Mouse (Mus musculus): Measurements from ENCODE around the gene Hist1h4k. TPM values are rescaled to one million over a fixed set of nuclear protein-coding genes. Genes with fewer than 3 reads are reported as not detected.
A peak's percentile ranks its signal among the peaks of the same experiment; 100 is the strongest.
"Not testable (repeated sequence)": the region's sequence is repeated elsewhere in the genome, so short reads cannot be mapped to it uniquely, and the experiment has no call there.

Gene Hist1h4k
- total RNA-seq, 2 experiments from 2014 or later: 266 to 292 TPM

DNA sequence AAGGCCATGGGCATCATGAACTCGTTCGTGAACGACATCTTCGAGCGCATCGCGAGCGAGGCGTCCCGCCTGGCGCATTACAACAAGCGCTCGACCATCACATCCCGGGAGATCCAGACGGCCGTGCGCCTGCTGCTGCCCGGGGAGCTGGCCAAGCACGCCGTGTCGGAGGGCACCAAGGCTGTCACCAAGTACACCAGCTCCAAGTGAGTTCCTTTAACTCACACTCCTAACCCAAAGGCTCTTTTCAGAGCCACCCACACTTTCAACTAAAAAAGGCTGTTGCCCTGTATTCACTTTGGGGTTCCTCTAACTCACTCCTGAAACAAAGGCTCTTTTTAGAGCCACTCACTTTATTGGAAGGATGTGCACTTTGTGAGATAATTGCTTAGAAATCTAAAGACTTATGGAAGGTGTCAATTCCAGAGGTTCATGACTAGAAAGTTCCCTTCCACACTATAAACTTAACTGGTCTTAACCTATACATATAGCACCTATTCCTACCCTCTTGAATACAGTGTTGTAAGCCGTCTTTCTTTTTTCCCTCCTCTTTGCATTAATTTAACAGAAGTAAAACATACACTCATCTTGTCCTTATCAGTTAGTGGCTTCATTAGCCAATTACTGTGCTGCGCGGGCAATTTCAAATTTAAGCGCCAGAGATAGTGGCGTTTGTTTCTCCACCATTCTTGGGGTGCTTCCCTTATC lies 4.1 kb upstream of the Hist1h4k start:
- not testable (repeated sequence) for DNase-seq

- DNase-seq: peak; percentile 63 to 67
Measured at GRCm38 (mm10) chr13:21753524-21754285, 3.4 kb upstream of the Hist1h4k start, which contains the start of the genes Hist1h2ak and Hist1h2bn. Gene Hist1h2ak, minus strand, starts transcription at chr13:21753827. Gene Hist1h2bn, plus strand, starts transcription at chr13:21754123.

GRCm38 (mm10) chr13:21753051-21753523 lies 2.8 kb upstream of the Hist1h4k start:
- DNase-seq: no peak

DNA sequence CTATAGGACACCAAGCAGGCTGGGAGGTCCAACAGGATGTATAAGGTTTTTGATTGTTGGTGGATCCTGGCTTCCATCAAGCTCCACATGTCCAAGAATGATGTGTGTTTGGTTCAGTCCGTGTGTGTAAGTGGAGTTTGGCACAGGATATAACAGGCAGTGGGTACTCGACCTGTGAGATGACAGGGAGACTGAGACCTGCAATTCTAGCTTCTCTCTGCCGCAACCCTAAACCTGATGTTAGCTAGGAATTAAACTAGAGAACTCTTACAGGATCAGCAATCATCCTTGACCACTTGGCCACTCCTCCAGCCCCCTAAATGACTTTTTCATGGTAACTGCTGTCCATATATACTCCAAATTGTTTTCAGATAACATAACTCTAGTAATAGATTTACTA lies 2.1 kb upstream of the Hist1h4k start:
- DNase-seq: no peak

DNA sequence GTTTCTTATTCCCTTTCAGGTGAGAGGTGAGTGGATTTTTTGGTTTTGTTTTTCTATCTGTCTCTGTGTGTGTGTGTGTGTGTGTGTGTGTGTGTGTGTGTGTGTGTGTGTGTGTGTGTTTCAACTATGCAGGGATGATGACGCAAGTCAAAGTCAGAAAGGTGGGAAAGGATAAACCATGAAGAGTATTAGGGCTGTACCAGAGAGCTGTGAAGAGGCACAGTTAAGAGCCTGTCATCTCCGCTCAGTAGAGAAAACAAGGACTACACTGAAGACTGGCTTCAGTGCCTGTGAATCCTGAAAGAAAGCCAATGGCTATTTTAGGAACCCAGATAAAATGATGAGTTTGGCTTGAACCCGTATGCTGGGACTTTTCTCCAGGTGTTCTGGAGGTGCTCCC lies 1.5 kb upstream of the Hist1h4k start:
- DNase-seq: no peak

DNA sequence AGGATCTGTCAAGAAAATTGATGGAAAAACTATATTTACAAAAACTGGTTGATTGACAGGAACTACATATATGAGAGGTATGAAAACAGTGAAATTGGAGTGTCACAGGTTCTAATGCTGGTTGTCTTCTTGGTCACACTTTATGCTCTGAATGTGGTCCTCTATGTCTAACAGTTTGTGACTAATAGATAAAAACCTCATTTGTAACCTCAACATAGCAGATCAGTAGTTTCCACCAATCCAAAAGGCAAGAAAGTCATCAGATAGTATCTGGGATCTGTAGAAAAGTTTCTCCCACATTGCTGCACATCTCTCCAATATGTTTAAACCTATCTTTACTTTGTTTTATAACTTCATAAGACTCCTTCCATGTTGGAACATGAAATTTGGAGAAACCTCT lies 1.1 kb upstream of the Hist1h4k start:
- no peak for DNase-seq

- DNase-seq: no peak
Measured at GRCm38 (mm10) chr13:21749387-21750158, 732 bp downstream of the Hist1h4k start.

- DNase-seq: no peak
Measured at GRCm38 (mm10) chr13:21745006-21745405, 5.3 kb downstream of the Hist1h4k start.

DNA sequence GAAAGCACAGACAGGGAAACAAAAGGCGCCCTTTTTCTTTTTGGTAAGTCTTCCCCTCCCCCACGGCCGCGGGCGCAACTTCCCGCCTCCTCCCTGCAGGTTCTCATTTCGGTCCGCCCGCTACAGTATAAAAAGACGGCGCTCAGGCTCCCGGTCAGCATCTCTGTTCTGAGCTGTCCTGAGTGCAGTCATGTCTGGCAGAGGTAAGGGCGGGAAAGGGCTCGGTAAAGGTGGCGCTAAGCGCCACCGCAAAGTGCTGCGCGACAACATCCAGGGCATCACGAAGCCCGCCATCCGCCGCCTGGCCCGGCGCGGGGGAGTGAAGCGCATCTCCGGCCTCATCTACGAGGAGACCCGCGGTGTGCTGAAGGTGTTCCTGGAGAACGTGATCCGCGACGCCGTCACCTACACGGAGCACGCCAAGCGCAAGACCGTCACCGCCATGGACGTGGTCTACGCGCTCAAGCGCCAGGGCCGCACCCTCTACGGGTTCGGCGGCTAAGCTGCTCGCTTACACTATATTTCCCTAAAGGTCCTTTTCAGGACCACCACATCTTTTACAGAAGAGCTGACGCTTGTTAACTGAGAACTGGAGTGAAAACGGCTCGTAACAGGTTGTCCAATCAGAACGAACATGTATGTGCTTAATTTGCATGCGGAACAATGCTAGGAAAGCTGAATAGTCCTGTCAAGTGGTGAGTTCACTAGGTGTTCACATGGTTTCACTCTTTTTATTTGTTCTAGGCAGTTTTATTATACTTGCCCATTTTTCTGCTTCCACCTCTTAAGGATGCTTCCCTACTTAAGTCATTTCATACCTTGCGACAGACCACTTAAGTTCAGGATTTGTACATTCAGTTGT lies 15.2 kb downstream of the Hist1h4k start, which contains the start of gene Hist1h4j:
Hist1h4j (plus strand) TSS at position 159 of the 862 bp plus-strand sequence.
- DNase-seq: peak; percentile 69 to 71

GRCm38 (mm10) chr13:21734010-21734905 lies 16.0 kb downstream of the Hist1h4k start:
- peak; percentile 55 to 67 for DNase-seq

DNA sequence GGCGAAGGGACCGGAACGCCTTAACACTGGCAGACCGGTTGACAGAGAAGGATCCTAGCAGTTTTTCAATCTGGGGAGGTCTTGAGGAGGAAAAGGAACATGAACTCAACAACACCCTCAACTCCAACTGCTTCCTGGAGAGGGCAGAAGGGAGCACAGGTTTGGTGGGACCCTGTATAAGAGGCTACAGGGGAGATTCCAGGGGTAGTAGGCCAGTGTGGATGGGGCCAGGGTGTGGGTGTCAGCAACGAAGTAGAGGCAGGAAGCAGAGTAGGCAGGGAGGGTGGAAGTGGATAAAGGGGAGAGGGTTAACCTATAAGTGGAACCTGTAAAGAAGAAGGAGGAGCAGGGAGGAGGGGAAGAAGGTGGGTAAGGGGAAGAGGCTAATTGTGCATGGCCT lies 16.8 kb downstream of the Hist1h4k start:
- DNase-seq: no peak

DNA sequence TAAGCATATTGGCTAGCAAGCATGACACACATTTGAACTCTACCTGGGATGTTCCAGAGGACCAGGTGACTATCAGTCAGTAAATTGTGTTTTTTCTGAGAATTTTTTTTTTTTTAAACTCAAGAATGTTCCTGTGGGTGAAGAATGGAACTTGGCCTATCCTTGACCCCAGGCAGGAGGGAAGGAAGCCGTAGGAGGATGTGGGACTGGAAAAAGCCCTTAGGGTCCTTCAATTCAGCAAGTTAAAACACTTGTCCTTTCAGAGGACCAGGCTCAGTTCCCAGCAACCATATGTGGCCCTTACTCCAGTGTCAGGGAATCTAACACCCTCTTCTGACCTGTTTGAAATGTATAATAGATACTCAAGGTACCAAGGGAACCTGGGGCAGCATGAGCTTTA lies 20.8 kb downstream of the Hist1h4k start:
- no peak for DNase-seq

- no peak for DNase-seq
Measured at GRCm38 (mm10) chr13:21727948-21728572, 22.2 kb downstream of the Hist1h4k start.

GRCm38 (mm10) chr13:21722993-21723836 lies 27.1 kb downstream of the Hist1h4k start:
- no peak for DNase-seq

DNA sequence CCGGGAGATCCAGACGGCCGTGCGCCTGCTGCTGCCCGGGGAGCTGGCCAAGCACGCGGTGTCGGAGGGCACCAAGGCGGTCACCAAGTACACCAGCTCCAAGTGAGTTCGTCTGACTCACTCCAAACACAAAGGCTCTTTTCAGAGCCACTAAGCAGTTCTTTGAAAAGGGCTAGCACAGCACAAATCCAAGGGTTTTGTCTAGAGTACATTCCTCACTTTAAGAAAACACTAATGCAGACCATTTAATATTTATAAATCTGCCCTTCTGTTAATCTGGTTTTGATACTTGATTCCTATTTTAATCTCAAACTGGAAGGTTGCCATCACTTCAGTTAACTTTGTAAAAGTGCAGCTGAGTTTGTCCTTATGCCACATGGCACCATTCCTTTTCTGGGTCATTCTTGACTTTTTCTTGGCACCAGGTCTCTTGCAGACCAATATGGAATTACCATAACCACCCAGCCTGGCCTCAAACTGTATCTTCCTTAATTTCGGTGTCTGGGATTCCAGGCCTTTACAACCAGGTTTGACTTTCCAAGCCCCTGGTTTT lies 27.9 kb downstream of the Hist1h4k start:
- DNase-seq: no peak

DNA sequence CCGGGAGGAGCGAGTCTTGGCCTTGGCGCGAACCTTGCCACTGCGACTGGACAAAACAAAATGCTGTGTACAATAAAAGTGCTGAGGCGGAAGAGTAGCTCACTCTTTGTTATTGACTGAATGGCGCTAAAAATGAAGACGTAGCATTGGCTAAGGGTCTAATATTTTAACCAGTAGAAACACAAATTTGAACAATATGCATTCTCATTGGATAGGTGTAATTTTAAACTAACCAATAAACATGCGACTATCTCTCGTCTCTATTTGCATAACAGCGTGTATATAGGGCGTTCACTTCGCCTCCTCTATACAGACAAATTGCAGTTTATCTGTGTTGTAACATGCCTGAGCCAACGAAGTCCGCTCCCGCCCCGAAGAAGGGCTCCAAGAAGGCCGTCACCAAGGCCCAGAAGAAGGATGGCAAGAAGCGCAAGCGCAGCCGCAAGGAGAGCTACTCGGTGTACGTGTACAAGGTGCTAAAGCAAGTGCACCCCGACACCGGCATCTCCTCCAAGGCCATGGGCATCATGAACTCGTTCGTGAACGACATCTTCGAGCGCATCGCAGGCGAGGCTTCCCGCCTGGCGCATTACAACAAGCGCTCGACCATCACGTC lies 28.4 kb downstream of the Hist1h4k start, which contains the start of gene Hist1h2bm:
Hist1h2bm (plus strand) TSS at position 288 of the 616 bp plus-strand sequence.
- peak; percentile 54 to 56 for DNase-seq

DNA sequence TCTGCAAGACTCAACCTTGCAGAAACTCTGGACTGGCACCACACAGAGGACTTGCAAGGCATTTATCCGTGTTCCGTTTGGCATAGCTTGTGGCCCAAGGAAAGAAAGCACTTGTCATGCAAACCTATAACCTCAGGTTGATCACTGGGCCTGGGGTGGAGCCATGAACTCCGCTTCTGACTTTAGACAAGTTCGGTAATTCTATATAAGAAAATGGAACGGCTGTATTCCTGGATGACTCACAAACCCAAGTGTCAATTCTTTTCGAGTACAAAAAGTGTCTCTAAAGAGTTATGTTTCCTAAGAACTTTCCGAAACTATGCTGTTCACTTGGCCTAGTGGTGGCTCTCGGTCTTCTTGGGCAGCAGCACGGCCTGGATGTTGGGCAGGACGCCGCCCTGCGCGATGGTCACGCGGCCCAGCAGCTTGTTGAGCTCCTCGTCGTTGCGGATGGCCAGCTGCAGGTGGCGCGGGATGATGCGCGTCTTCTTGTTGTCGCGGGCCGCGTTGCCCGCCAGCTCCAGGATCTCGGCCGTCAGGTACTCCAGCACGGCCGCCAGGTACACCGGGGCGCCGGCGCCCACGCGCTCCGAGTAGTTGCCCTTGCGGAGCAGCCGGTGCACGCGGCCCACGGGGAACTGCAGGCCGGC lies 29.1 kb downstream of the Hist1h4k start:
- DNase-seq: not testable (repeated sequence)
